Mouse (Mus musculus) C2C12 (cell line): ENCODE data around the gene Ccdc81.

Source experiments
- CEBPB ChIP-seq: IDR thresholded peaks from one replicate; pipeline ENCODE4 v1.6.1; 2011; ENCODE audit warnings: low read depth, mild to moderate bottlenecking, control low read depth, moderate library complexity
- CTCF ChIP-seq: IDR thresholded peaks from one replicate; pipeline ENCODE4 v1.5.1; 2011; ENCODE audit not compliant: control insufficient read depth, insufficient read depth, insufficient read length
- MAX ChIP-seq: IDR thresholded peaks from one replicate; pipeline ENCODE4 v1.6.1; 2011; ENCODE audit warnings: mild to moderate bottlenecking, control low read depth
- MYOD1 ChIP-seq: IDR thresholded peaks from one replicate; pipeline ENCODE4 v1.6.1; 2011; ENCODE audit warnings: low read depth; ENCODE audit not compliant: control insufficient read depth, insufficient read length
- MYOG ChIP-seq: IDR thresholded peaks from one replicate; pipeline ENCODE4 v1.6.1; 2011; ENCODE audit not compliant: control insufficient read depth, insufficient read length; ENCODE audit errors: extremely low read depth
- USF1 ChIP-seq: IDR thresholded peaks from one replicate; pipeline ENCODE4 v1.6.1; 2011; ENCODE audit warnings: low read depth, mild to moderate bottlenecking, control low read depth, moderate library complexity

DNA sequence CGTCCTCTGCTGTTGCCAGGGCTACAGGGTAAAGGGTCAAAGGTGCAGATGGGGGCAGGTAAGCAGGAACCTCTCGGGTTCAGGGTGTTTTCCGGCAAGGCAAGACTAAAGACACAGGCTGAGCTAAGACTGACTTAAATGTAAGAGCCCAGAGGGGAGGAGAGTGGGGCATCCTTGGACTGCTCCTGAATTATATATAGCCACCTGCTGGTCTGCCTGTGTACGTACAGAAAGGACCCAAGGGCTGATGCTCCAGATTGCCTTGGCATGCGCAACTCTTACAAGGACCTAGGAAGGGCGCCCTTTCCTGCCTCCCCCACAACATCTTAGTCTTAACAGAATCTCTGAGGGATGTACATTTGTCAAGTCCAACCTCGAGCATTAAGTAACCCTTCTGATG, 74.2 kb downstream of the Ccdc81 start:
- TF ChIP-seq MYOD1 = no peak
- TF ChIP-seq CTCF = no peak
- TF ChIP-seq CEBPB = no peak
- TF ChIP-seq MYOG = no peak
- TF ChIP-seq USF1 = no peak
- TF ChIP-seq MAX = no peak
